Mouse (Mus musculus) A20 (cell line): Measurements from ENCODE around the gene 5730522E02Rik.
A peak's percentile ranks its signal among the peaks of the same experiment; 100 is the strongest.

ENCODE experiments used
- DNase-seq: peaks from one replicate; pipeline ENCODE4 v3.0.0-alpha.2; 2011; ENCODE audit warnings: low read depth, low spot score

The 5730522E02Rik gene

GRCm38 (mm10) chr11:26128385-26128784 is 82.2 kb downstream of the 5730522E02Rik start:
- no peak for DNase-seq

GRCm38 (mm10) chr11:26125923-26126322 is 84.6 kb downstream of the 5730522E02Rik start:
- no peak for DNase-seq

- DNase-seq: no peak
These were observed 89.6 kb downstream of the 5730522E02Rik start for GRCm38 (mm10) chr11:26120781-26121557.

- no peak for DNase-seq
These were observed 92.9 kb downstream of the 5730522E02Rik start for GRCm38 (mm10) chr11:26117651-26118050.

- DNase-seq: no peak
These were observed 98.4 kb downstream of the 5730522E02Rik start for GRCm38 (mm10) chr11:26112206-26112605.

GRCm38 (mm10) chr11:26108647-26109046 is 101.9 kb downstream of the 5730522E02Rik start:
- DNase-seq: no peak

GRCm38 (mm10) chr11:26104680-26105079 is 105.9 kb downstream of the 5730522E02Rik start:
- no peak for DNase-seq

- DNase-seq: no peak
These were observed 106.9 kb downstream of the 5730522E02Rik start for GRCm38 (mm10) chr11:26103698-26104097.

GRCm38 (mm10) chr11:26102878-26103277 is 107.7 kb downstream of the 5730522E02Rik start:
- DNase-seq: no peak

- DNase-seq: no peak
These were observed 110.5 kb downstream of the 5730522E02Rik start for GRCm38 (mm10) chr11:26100077-26100476.

GRCm38 (mm10) chr11:26098933-26099332 is 111.6 kb downstream of the 5730522E02Rik start:
- DNase-seq: no peak

GRCm38 (mm10) chr11:26096095-26096494 is 114.5 kb downstream of the 5730522E02Rik start:
- DNase-seq: no peak

- DNase-seq: no peak
These were observed 121.6 kb downstream of the 5730522E02Rik start for GRCm38 (mm10) chr11:26088993-26089392.

- DNase-seq: no peak
These were observed 123.9 kb downstream of the 5730522E02Rik start for GRCm38 (mm10) chr11:26086679-26087078.

GRCm38 (mm10) chr11:26085380-26086035 is 125.1 kb downstream of the 5730522E02Rik start:
- DNase-seq: no peak

GRCm38 (mm10) chr11:26076335-26076734 is 134.2 kb downstream of the 5730522E02Rik start:
- no peak for DNase-seq

GRCm38 (mm10) chr11:26075536-26075935 is 135.0 kb downstream of the 5730522E02Rik start:
- no peak for DNase-seq

- DNase-seq: peak; percentile 49
These were observed 136.8 kb downstream of the 5730522E02Rik start for GRCm38 (mm10) chr11:26073638-26074294.

- no peak for DNase-seq
These were observed 138.5 kb downstream of the 5730522E02Rik start for GRCm38 (mm10) chr11:26072101-26072500.

GRCm38 (mm10) chr11:26063252-26063651 is 147.3 kb downstream of the 5730522E02Rik start:
- DNase-seq: no peak

- DNase-seq: no peak
These were observed 149.0 kb downstream of the 5730522E02Rik start for GRCm38 (mm10) chr11:26061471-26062137.

GRCm38 (mm10) chr11:26013527-26013926 is 197.0 kb downstream of the 5730522E02Rik start:
- DNase-seq: no peak
